Comparison of ENCODE assay signal across 21 mouse cellular contexts in the genomic region with DNA sequence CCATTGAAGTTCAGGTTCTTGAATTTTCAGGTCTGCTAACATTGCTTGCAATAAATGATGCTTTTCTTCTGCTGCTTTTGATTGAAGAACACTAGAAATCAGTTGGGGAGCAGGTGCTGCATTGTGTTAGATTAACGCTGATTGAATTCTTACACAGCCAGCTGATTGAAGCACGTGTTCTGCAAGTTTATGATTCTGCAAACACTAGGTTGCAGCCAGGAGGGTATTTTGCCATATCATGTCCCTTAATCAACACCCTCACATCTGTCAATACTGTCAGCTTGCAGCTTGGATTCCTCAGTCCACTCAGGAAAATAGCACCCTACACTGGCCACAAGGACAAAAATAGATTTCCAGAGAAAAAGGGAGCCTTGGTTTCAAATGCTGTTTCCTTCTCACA.
A peak's percentile ranks its signal among the peaks of the same experiment; 100 is the strongest.
DNase-seq lines count a peak whose midpoint lies in the region; ATAC-seq lines count a peak whose summit lies in the region.
"Had no signal": no experiment of that assay in that cellular context is flagged by ENCODE, and none has a peak within 500 bp of the region (broad histone marks: within the 10 kb centered on the region; RNA-seq: fewer than 3 reads in every experiment).

No protein-coding gene starts in this region.

- H3K27me3 ChIP-seq in midbrain, embryonic 14.5 days (ENCODE audit: control insufficient read depth, insufficient read depth, low read length): no peaks in the 10 kb centered on the region
- no peaks in the 10 kb centered on the region for H3K27me3 ChIP-seq in midbrain, embryonic 16.5 days (ENCODE audit: control insufficient read depth, insufficient read depth, low read depth, low read length)
- no peaks in the 10 kb centered on the region for H3K27me3 ChIP-seq in forebrain, embryonic 15.5 days
- no peaks in the 10 kb centered on the region for H3K27me3 ChIP-seq in midbrain, embryonic 15.5 days (replicated peaks)
- H3K27me3 ChIP-seq: heart, embryonic 12.5 days; limb, embryonic 13.5 days; liver, embryonic 12.5 days had no signal

- H3K4me2 ChIP-seq in midbrain, embryonic 14.5 days (ENCODE audit: low read length): no peak overlapping the region
- no peak overlapping the region for H3K4me2 ChIP-seq in midbrain, embryonic 16.5 days (ENCODE audit: low read length)
- no peak overlapping the region for H3K4me2 ChIP-seq in forebrain, embryonic 15.5 days (replicated peaks)
- H3K4me2 ChIP-seq in midbrain, embryonic 15.5 days: no peak overlapping the region
- H3K4me2 ChIP-seq: heart, embryonic 12.5 days; limb, embryonic 13.5 days; liver, embryonic 12.5 days had no signal

- 42% methylated on average over 2 of the region's 2 CpGs for WGBS in midbrain, embryonic 14.5 days
- 30% methylated on average over 2 of the region's 2 CpGs for WGBS in midbrain, embryonic 16.5 days
- WGBS in forebrain, embryonic 15.5 days: 13% methylated on average over 2 of the region's 2 CpGs
- 35% methylated on average over 2 of the region's 2 CpGs for WGBS in midbrain, embryonic 15.5 days

- no peak overlapping the region for H3K9ac ChIP-seq in midbrain, embryonic 14.5 days (replicated peaks; ENCODE audit: low read length)
- no peak overlapping the region for H3K9ac ChIP-seq in midbrain, embryonic 16.5 days (ENCODE audit: low read depth, low read length)
- H3K9ac ChIP-seq in forebrain, embryonic 15.5 days (replicated peaks): no peak overlapping the region; the same call in 1 of the 2 replicates
- no peak overlapping the region for H3K9ac ChIP-seq in midbrain, embryonic 15.5 days
- H3K9ac ChIP-seq: heart, embryonic 12.5 days; limb, embryonic 13.5 days; liver, embryonic 12.5 days had no signal

- H3K9me3 ChIP-seq in midbrain, embryonic 14.5 days (ENCODE audit: control insufficient read depth, low read length): no peaks in the 10 kb centered on the region
- H3K9me3 ChIP-seq in midbrain, embryonic 16.5 days (replicated peaks; ENCODE audit: control insufficient read depth, low read length, poor library complexity, severe bottlenecking): no peaks in the 10 kb centered on the region
- H3K9me3 ChIP-seq in forebrain, embryonic 15.5 days: no peaks in the 10 kb centered on the region
- no peaks in the 10 kb centered on the region for H3K9me3 ChIP-seq in midbrain, embryonic 15.5 days
- H3K9me3 ChIP-seq: heart, embryonic 12.5 days; limb, embryonic 13.5 days; liver, embryonic 12.5 days had no signal

- H3K27ac ChIP-seq in midbrain, embryonic 14.5 days (replicated peaks; ENCODE audit: low read depth, low read length): no peak overlapping the region
- no peak overlapping the region for H3K27ac ChIP-seq in midbrain, embryonic 16.5 days (ENCODE audit: low read length)
- H3K27ac ChIP-seq in forebrain, embryonic 15.5 days (replicated peaks): peak overlapping the region; percentile 43
- 0 out of 2 replicates have a peak overlapping the region, but pooled peaks have one; percentile 14 for H3K27ac ChIP-seq in midbrain, embryonic 15.5 days
- H3K27ac ChIP-seq: limb, embryonic 13.5 days; liver, embryonic 12.5 days had no signal

- no peak overlapping the region for H3K4me3 ChIP-seq in midbrain, embryonic 14.5 days (replicated peaks; ENCODE audit: low read depth, low read length)
- no peak overlapping the region for H3K4me3 ChIP-seq in midbrain, embryonic 16.5 days (ENCODE audit: low read depth, low read length)
- no peak overlapping the region for H3K4me3 ChIP-seq in forebrain, embryonic 15.5 days
- no peak overlapping the region for H3K4me3 ChIP-seq in midbrain, embryonic 15.5 days
- H3K4me3 ChIP-seq: heart, embryonic 12.5 days; limb, embryonic 13.5 days; liver, embryonic 12.5 days had no signal

- H3K36me3 ChIP-seq in midbrain, embryonic 14.5 days (ENCODE audit: control insufficient read depth, insufficient read depth, low read length): no peaks in the 10 kb centered on the region
- H3K36me3 ChIP-seq in midbrain, embryonic 16.5 days (ENCODE audit: control insufficient read depth, insufficient read depth, low read length): no peaks in the 10 kb centered on the region
- H3K36me3 ChIP-seq in forebrain, embryonic 15.5 days: no peaks in the 10 kb centered on the region
- H3K36me3 ChIP-seq in midbrain, embryonic 15.5 days (replicated peaks): no peaks in the 10 kb centered on the region
- H3K36me3 ChIP-seq: heart, embryonic 12.5 days; limb, embryonic 13.5 days; liver, embryonic 12.5 days had no signal

- peak; percentile 41; the same call in 1 of the 2 replicates for ATAC-seq in frontal cortex, adult (ENCODE audit: low TSS enrichment)
- ATAC-seq in midbrain, embryonic 14.5 days (ENCODE audit: low FRiP score, low TSS enrichment): no peak
- ATAC-seq in midbrain, embryonic 16.5 days: no peak
- ATAC-seq in forebrain, embryonic 15.5 days (replicated peaks): no peak; the same call in 1 of the 2 replicates
- no peak for ATAC-seq in midbrain, embryonic 15.5 days (replicated peaks)
- no peak for ATAC-seq in megakaryocyte progenitor cell, adult 5-6 weeks (replicated peaks; ENCODE audit: poor library complexity)
- ATAC-seq: intestine, postnatal 0 days; liver, embryonic 12.5 days had no signal

- H3K4me1 ChIP-seq in midbrain, embryonic 14.5 days (ENCODE audit: control insufficient read depth, insufficient read depth, low read length): peaks cover 9% of the 10 kb centered on the region
- H3K4me1 ChIP-seq in midbrain, embryonic 16.5 days (ENCODE audit: control insufficient read depth, insufficient read depth, low read length): peaks cover 7% of the 10 kb centered on the region; the same call in 1 of the 2 replicates
- H3K4me1 ChIP-seq in forebrain, embryonic 15.5 days: peaks cover 19% of the 10 kb centered on the region
- H3K4me1 ChIP-seq in midbrain, embryonic 15.5 days: peaks cover 11% of the 10 kb centered on the region
- H3K4me1 ChIP-seq: heart, embryonic 12.5 days; limb, embryonic 13.5 days; liver, embryonic 12.5 days had no signal

- no peak for DNase-seq in frontal cortex, postnatal 25 days (ENCODE audit: low spot score in 2 of 2)
- peak; percentile 55 for DNase-seq in midbrain, embryonic 14.5 days
- no peak for DNase-seq in urinary bladder, postnatal 10 days (ENCODE audit: low spot score)
- DNase-seq: adrenal gland, postnatal 14 days; cerebellum, adult 9-10 months; gastrocnemius, postnatal 14 days; heart, adult 18-20 months; heart, postnatal 10 days; kidney, postnatal 25 days; lung, adult 18-20 months; lung, postnatal 10 days; right cerebral cortex, adult 18-20 months had no signal

Comparison
In these comparisons a context has a peak if more than half of its experiments do, and no peak if none do; other contexts are left out.
1. H3K27ac ChIP-seq: peak in forebrain, embryonic 15.5 days (single experiment) and midbrain, embryonic 15.5 days (single experiment); none in midbrain, embryonic 14.5 days (single experiment) and midbrain, embryonic 16.5 days (single experiment).